Mouse (Mus musculus) lung, postnatal 0 days (tissue): ENCODE data around the gene Slc26a10.

Source experiments
- CTCF ChIP-seq: IDR thresholded peaks from 2 replicates; pipeline ENCODE4 v1.5.1; 2016; ENCODE audit warnings: antibody characterized with exemption, mild to moderate bottlenecking
- EP300 ChIP-seq: IDR thresholded peaks from 2 replicates; pipeline ENCODE4 v1.6.1; 2016; ENCODE audit warnings: antibody characterized with exemption, mild to moderate bottlenecking, control low read depth

DNA sequence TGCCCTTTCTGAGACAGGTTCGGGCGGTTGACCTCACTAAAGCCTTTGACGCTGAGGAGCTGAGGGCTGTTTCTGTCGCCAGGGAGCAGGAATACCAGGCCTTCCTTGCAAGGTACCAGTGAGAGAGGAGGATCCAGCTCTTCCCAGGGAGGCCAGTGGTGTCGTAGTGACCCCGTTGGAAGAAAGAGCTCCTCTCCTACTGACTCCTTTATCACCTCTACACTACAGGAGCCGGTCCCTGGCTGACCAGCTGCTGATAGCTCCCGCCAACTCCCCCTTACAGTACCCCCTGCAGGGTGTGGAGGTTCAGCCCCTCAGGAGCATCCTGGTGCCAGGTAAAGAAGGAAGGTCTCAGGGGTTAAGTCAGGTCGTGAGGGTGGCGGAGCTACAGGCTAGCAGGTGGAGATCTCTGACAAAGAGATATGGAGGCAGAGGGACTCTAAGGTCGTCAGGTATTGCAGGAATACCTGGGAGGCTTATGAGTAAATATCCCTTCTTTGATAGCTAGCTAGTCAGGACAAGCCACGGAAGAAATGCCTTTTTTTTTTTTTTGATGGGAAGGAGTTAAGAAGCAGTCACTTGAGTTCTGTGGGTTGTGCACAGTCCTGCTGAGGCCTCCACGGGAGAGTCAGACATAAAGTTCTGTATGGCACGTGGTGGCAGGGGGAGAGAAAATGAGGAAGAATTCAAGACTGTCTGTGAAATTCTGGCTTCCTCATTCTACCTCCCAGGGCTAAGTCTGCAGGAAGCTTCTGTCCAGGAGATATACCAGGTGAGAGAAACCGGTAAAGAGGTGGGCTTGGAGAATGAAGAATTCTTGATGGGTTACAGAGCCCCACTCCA, 13.5 kb downstream of the Slc26a10 start:
- TF ChIP-seq EP300 (no peak), CTCF (no peak)
